Mouse (Mus musculus) ES-E14 (cell line): Measurements from ENCODE around the gene Smad3.

Experiments used
- MAFK ChIP-seq: IDR thresholded peaks from 2 replicates; pipeline ENCODE4 v1.6.1; 2014; ENCODE audit warnings: mild to moderate bottlenecking, low read depth, low read length, inconsistent platforms; ENCODE audit not compliant: insufficient read depth
- ZC3H11A ChIP-seq: IDR thresholded peaks from 2 replicates; pipeline ENCODE4 v1.6.1; 2012; ENCODE audit warnings: low read depth, mild to moderate bottlenecking, inconsistent platforms, low read length, borderline replicate concordance

DNA sequence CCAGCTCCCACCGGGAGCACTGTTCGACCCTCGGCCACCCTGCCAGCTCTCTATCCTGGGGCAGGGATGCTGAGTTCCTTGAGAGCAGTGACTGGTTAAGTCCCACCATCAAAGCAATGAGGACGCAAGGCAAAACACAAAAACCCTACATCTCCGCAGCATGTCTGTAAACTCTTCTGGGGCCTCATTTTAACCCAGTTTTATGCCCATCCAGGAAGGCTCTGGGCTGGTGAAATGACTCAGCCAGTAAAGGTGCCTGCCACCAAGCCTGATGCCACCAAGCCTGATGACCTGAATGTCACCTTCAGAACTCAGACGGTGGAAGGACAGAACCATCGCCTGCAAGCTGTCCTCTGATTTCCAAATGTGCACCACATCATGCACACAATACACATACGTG, 4.4 kb downstream of the Smad3 start:
- no peak for TF ChIP-seq MAFK
- TF ChIP-seq ZC3H11A = no peak
